Mouse (Mus musculus) heart, postnatal 14 days (tissue): ENCODE measurements around the gene Wasf2. TPM values are rescaled to one million over a fixed set of nuclear protein-coding genes. Genes with fewer than 3 reads are reported as not detected.

Experiments used
- DNase-seq, 2 experiments: peaks; one replicate each; pipeline ENCODE4 v3.0.0; 2021 to 2022
- intact Hi-C: fragments of 180-260 bp; cut with DNase I; formaldehyde crosslinking; loops from one replicate; pipeline ENCODE4 v1.15.1; 2025
- total RNA-seq, 2 experiments: library from RNA; stranded (reverse); gene quantifications; 2 replicates each; pipeline ENCODE4 v1.2.3; 2021

Gene Wasf2
- total RNA-seq, 2 experiments from 2014 or later, result 133 to 135 TPM

DNA sequence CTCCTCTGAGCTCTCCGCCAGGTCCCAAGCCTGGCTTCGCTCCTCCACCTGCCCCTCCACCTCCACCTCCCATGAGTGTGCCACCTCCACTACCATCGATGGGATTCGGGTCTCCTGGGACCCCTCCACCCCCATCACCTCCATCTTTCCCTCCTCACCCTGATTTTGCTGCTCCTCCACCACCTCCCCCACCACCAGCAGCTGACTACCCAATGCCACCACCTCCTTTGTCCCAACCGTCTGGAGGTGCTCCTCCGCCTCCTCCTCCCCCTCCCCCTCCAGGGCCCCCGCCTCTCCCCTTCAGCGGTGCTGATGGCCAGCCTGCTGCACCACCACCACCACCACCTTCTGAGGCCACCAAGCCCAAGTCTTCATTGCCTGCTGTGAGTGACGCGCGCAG, 64.2 kb downstream of the Wasf2 start:
- no peak for DNase-seq
- intact Hi-C loops, result no loop called here

GRCm38 (mm10) chr4:133195014-133195413, 64.7 kb downstream of the Wasf2 start:
- intact Hi-C loops, result loop anchor here (5.0 kb wide), 1 partner anchor 183 kb away; the partner anchor contains the start of gene Ahdc1

GRCm38 (mm10) chr4:133196136-133196535, 65.8 kb downstream of the Wasf2 start:
- no peak for DNase-seq
- intact Hi-C loops, result loop anchor here (5.0 kb wide), 1 partner anchor 184 kb away; the partner anchor contains the start of gene Ahdc1

More at GRCm38 (mm10) chr4:133195014-133195413, 64.7 kb downstream of the Wasf2 start:
- no peak for DNase-seq

- no peak for DNase-seq
Measured at GRCm38 (mm10) chr4:133196852-133197251, 66.5 kb downstream of the Wasf2 start.

GRCm38 (mm10) chr4:133197355-133197754, 67.0 kb downstream of the Wasf2 start:
- no peak for DNase-seq
- intact Hi-C loops, result loop anchor here (5.0 kb wide), 1 partner anchor 185 kb away; the partner anchor contains the start of gene Ahdc1

More at GRCm38 (mm10) chr4:133196852-133197251, 66.5 kb downstream of the Wasf2 start:
- intact Hi-C loops, result loop anchor here (5.0 kb wide), 1 partner anchor 185 kb away; the partner anchor contains the start of gene Ahdc1

DNA sequence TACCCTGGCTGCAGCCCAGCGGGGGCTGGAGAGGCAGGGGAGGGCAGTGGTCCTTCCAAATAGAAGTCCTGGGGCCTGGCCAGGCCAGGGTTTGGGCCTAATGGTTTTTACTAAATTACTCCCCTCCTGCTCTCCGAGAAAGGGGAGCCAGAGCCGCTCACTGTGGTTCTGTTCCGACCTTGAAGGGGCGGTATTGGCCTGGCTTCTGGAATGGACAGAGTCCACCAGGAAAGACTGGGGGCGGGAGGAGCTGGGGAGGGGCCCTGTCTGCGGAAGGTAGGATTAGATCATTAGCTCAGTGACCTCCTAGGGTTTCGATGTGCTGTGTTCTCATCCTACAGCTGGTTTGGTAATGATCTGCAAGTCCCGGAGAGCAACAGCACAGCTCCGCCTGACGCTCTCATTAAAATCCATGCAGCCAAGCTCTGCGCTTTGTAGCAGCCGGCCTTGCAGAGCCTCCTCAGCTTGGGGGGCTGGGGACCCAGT, 67.5 kb downstream of the Wasf2 start:
- intact Hi-C loops, result loop anchor here (5.0 kb wide), 1 partner anchor 186 kb away; the partner anchor contains the start of gene Ahdc1
- no peak for DNase-seq

DNA sequence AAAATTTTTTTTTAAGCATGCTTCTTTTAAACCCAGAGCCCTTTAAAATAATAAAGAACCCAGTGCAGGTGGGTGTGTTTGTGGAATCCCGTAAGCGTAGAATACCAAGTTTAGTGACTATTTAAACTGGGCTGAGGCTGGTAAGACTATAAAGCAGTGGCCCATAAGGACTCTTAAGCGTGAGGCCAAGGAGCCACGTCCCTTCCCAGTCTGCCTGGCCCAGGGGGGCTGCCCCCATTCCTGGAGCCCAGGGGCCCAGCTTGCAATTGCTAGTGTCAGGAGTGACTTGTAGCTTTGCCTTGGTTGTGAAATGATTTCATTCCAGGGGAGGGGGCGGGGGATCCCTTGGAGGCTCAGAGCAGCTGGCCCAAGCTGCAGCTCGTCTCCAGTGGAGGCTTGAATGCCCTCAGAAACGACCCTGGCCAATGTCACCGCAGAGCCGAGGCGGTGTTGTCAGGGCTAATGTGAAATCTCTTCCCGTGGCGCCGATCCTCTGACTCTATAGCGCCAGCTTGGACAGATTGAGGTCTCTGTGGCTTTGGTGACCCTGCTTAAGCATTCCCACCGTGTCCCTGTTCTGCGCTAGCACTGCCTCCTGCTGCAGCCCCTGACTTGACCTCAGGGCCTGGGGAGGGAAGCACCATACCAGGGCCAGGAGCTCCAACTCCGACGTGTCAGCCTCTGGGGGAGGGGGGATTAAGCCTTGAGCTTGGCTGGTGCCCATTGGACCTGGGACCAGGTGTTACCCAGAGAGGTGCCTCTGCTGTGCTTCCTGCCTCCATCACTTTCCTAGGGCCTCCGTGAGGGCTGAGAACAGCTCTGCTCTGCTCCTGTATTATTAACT, 68.3 kb downstream of the Wasf2 start:
- DNase-seq, result no peak
- intact Hi-C loops, result loop anchor here (5.0 kb wide), 1 partner anchor 186 kb away; the partner anchor contains the start of gene Ahdc1

- intact Hi-C loops, result loop anchor here (5.0 kb wide), 1 partner anchor 187 kb away; the partner anchor contains the start of gene Ahdc1
- no peak for DNase-seq
Measured at GRCm38 (mm10) chr4:133199743-133200142, 69.4 kb downstream of the Wasf2 start.

DNA sequence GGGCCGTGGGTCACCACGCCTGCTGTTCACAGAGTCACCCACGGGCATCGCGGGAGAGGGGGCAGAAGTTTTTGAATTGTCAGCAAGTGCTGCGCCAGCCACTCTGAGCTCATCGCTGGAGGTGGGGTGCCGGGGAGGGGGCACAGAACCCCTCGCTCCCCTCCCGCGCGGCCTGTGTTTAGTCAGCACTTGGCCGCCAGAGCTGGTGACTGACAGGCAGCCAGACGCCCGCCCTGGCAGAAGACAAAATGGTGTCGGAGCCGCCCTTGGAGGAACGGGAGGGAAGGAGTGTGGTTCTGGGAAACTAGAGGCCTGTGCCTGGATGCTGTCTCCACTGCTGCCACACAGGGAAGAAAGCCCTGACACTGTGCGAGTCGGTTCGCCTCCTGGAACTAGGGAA, 70.0 kb downstream of the Wasf2 start:
- peak; percentile 65 to 69 for DNase-seq
- intact Hi-C loops, result no loop called here

DNA sequence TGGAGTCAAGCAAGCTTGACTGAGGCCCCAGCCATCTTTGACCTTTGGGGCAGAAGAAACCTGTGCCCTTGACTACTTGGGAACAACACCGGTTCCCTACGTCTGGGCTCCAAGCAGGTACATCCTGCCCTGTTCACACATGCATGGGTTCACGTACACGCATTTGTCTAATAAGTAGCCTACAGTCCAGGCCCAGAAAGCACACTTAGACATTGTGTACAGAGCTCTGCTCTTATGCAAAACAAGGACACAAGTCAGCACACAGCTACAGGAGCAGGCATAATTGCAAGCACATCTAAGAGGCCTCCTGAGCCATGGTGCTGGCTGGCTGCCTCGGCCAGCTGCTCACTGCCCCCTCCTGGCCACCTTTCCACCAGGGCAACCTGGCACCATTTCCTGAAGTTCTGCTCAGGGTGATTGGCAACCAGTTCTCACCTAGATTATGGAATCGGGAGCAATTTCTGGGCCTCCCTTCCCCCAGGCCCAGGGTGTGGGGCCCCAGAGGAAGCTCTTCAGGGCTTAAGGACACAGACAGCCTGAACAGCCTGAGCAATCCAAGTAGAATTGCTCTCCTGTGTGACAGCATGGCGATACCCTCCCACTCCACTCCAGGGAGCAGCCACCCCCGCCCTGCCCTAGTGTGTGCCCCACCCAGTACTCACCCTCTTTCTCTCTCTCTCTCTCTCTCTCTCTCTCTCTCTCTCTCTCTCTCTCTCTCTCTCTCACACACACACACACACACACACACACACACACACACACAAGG, 70.9 kb downstream of the Wasf2 start:
- intact Hi-C loops, result no loop called here
- peak; percentile 74 to 84 for DNase-seq

GRCm38 (mm10) chr4:133202254-133202653, 71.9 kb downstream of the Wasf2 start:
- no peak for DNase-seq
- intact Hi-C loops, result no loop called here

DNA sequence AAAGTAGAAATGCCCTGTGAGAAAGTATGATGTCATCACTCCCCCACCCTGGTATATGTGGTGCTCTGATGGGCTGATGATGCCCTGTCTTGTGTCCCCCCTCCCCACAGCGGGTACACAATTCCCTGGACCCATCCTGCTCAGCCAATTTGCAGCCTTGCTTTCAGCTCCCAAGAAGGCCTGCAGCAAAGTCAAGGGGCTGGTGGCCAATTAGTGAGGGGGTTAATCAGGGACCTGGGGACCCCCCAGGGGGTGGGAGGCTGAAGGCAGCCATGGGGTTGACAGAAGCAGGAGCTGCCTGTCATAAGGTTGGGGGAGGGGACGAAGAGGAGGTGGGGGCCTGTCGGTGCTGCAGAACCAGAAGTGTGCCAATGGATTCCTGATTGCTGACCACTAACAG, 73.3 kb downstream of the Wasf2 start:
- intact Hi-C loops, result no loop called here

DNA sequence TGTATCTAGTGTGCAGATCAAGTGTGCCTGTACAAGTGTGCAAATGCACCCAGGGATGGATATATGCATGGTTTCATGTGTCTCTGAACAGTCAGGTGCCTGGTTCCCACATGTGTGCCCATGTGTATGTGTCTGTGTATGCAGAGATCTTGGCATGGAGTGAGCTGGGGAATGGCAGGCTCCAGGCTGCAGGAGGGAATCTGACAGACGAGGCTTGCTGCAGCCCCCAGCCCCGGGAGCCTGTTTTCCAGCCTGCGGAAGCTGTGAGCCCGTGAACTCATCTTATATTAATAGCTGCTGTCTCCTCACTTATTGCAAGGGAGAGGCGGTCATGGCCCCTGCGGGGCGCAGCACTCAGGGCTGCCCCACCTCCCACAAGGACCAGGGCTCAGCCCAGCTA, 74.1 kb downstream of the Wasf2 start:
- intact Hi-C loops, result no loop called here
- DNase-seq, result no peak

More for the DNA sequence above, 73.3 kb downstream of the Wasf2 start:
- no peak for DNase-seq

GRCm38 (mm10) chr4:133209366-133209765, 79.1 kb downstream of the Wasf2 start:
- intact Hi-C loops, result loop anchor here (2.0 kb wide), 1 partner anchor 199 kb away; the partner anchor contains the start of gene Ahdc1
- peak; percentile 49 to 61 for DNase-seq

DNA sequence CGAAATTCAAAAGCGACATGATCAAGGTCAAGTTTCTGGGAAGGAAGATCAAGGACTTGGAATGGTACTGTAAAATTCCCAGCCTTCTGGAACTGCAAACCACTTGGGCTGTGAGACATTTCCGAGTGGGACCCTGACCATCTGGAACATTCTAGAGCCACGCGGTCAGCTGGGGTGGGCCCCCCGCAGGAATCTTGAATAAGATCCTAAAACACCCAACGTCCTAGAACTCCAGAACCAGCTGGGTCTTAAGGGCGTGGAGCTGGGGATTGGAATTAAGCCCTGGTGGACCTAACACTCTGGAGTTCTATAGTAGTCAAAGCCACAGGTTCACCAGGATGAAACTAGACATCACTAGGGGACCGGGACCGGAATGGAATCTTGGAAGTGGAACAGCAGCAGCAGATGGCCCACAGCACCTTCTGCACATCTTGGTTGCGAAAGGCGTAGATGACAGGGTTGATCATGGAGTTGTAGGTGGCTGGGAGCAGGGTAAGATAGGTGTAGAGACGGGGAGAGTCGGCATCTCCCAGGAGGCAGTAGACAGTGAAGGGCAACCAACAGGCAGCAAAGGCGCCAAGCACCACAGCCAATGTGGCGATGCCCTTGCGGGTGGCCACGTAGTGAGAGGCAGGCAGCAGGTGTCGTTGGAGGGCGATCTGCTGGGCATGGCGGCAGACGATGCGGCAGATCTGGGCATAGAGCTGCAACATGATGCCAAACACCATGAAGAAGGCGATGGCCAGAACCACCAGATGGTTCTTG, 79.9 kb downstream of the Wasf2 start:
- intact Hi-C loops, result loop anchor here (5.0 kb wide), 2 partner anchors 42 to 263 kb away; no protein-coding TSS in a partner anchor

DNA sequence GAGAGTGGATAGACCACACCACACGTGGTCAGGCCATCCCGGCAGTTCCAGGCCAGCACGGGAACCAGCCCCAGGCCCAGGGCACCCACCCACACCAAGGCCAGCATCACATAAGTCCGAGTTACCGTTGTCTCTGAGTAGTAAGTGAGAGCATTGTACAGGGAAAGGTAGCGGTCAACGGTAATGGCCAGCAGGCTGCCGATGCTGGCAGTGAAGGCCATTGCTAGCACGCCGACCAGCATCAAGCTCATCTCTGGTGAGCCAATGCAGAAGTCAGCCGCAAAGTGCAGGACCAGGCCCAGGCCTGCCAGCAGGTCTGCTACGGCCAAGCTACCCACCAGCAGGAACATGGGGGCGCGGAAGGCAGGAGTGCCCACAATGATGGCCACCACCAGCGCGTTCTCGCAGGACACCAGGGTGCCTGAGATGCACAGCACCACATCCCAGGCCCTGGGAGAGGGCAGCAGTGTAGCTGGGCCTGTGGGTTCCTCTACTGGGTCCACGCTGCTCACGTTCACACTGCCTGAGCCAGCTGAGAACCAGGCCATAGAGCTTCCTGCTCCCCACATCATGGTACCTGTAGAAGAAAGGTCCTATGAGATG, 80.6 kb downstream of the Wasf2 start:
- intact Hi-C loops, result loop anchor here (5.0 kb wide), 2 partner anchors 41 to 264 kb away; no protein-coding TSS in a partner anchor
- DNase-seq, result no peak

More for the DNA sequence above, 79.9 kb downstream of the Wasf2 start:
- no peak for DNase-seq

DNA sequence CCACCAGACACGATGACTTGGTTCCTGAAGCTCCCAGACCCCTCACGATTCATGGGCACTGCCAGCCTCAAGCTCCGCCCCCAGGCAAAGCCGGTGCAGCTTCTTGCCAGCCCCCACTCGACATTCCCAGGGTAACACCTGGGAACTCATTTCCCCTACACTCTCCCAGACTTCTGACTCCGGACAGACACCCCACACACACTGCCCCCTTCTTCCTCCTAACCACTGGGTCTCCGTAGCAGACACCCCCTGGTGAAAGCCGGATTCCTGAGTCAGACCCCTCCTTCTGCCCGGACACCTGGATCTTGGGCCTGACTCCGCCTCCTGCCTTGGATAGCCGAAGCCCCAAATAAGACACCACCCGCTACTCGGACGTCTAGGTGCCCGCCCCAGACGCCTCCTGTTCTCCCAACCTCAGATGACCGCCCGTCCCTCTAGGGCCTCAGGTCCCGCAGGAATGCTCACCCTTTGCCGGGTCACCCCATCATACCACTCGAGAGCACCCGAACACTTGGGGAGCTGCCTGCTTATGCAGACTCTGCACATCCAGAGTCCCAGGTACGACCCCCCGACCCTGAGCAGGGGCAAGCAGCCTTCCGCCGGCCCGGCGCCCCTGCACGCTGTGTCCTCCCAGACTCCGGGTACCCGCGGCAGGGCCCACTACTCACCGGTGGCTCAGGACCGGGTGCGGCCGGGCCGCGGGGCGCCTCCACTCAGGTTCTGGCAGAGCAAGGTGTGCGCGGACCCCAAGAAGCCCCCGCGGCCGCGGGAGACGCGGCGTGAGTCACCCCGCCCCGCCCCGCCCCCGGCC, 81.7 kb downstream of the Wasf2 start, which contains the start of the genes Cd164l2 and Gpr3:
TSS of gene Cd164l2 (plus strand) at position 381 of the 811 bp plus-strand sequence.
TSS of gene Gpr3 (minus strand) at position 786 of the 811 bp plus-strand sequence.
- DNase-seq, result no peak
- intact Hi-C loops, result loop anchor here (5.0 kb wide), 2 partner anchors 40 to 265 kb away; no protein-coding TSS in a partner anchor
